Mouse (Mus musculus) MEL (cell line): ENCODE data around the gene Gtpbp2.

ENCODE experiments used
- CHD2 ChIP-seq: IDR thresholded peaks from 2 replicates; pipeline ENCODE4 v1.6.1; 2011; ENCODE audit warnings: low read length, improper control_type of control experiment
- CTCF ChIP-seq, 3 experiments: IDR thresholded peaks in 2 of 3; conservative IDR thresholded peaks in 1 of 3; 2 replicates each; pipeline ENCODE4 v1.5.1; 2011 to 2012; ENCODE audit warnings: low read length in 3 of 3, low read depth in 2 of 3, mild to moderate bottlenecking in 2 of 3, improper control_type of control experiment in 1 of 3, inconsistent platforms in 1 of 3, mixed read lengths in 1 of 3, moderate library complexity in 1 of 3; ENCODE audit not compliant: control insufficient read depth in 1 of 3, insufficient read depth in 1 of 3, poor library complexity in 1 of 3, severe bottlenecking in 1 of 3
- E2F4 ChIP-seq: IDR thresholded peaks from 2 replicates; pipeline ENCODE4 v1.6.1; 2011; ENCODE audit warnings: low read depth, low read length, improper control_type of control experiment, borderline replicate concordance
- ETS1 ChIP-seq: IDR thresholded peaks from 2 replicates; pipeline ENCODE4 v1.6.1; 2012; ENCODE audit warnings: low read depth, mild to moderate bottlenecking, inconsistent platforms, low read length, improper control_type of control experiment, moderate library complexity
- GATA1 ChIP-seq: IDR thresholded peaks from 2 replicates; pipeline ENCODE4 v1.6.1; 2011; ENCODE audit warnings: low read depth, low read length, improper control_type of control experiment
- MAX ChIP-seq: IDR thresholded peaks from 2 replicates; pipeline ENCODE4 v1.6.1; 2011; ENCODE audit warnings: low read length, improper control_type of control experiment
- POLR2A ChIP-seq, 2 experiments: IDR thresholded peaks; 2 replicates each; pipeline ENCODE4 v1.6.1; 2011 to 2012; ENCODE audit warnings: low read length in 2 of 2, mild to moderate bottlenecking in 2 of 2, control low read depth in 1 of 2, improper control_type of control experiment in 1 of 2, low read depth in 1 of 2, moderate library complexity in 1 of 2; ENCODE audit not compliant: control insufficient read depth in 1 of 2, insufficient read depth in 1 of 2, poor library complexity in 1 of 2
- POLR2AphosphoS2 ChIP-seq: IDR thresholded peaks from 2 replicates; pipeline ENCODE4 v1.6.1; 2011; ENCODE audit warnings: low read length, improper control_type of control experiment
- SMC3 ChIP-seq: IDR thresholded peaks from 2 replicates; pipeline ENCODE4 v1.6.1; 2011; ENCODE audit warnings: low read depth, low read length, improper control_type of control experiment
- UBTF ChIP-seq: IDR thresholded peaks from 2 replicates; pipeline ENCODE4 v1.6.1; 2012; ENCODE audit warnings: low read depth, mild to moderate bottlenecking, inconsistent platforms, low read length, improper control_type of control experiment, moderate library complexity, borderline replicate concordance; ENCODE audit not compliant: insufficient read depth
- ZMIZ1 ChIP-seq: IDR thresholded peaks from 2 replicates; pipeline ENCODE4 v1.6.1; 2012; ENCODE audit warnings: low read depth, mild to moderate bottlenecking, inconsistent platforms, low read length, improper control_type of control experiment, moderate library complexity
- ZNF384 ChIP-seq: IDR thresholded peaks from 2 replicates; pipeline ENCODE4 v1.6.1; 2012; ENCODE audit warnings: low read depth, mild to moderate bottlenecking, inconsistent platforms, low read length, improper control_type of control experiment

DNA sequence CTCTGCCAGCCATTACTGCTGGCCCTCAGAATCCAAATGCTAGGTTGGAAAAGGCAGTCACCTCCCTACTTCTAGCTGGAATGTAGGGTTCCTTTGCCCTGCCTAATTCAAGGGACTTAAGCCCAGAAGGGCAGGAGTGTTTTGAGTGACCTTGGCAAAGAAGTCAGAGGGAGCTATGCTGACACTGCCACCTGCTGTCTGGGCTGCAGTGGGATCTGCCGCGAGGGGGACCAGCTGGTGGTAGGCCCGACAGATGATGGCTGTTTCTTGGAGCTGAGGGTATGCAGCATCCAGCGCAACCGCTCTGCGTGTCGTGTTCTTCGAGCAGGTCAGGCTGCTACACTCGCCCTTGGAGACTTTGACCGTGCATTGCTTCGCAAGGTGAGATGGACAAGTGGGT lies 6.2 kb downstream of the Gtpbp2 start:
- no peak for TF ChIP-seq POLR2A (IDR thresholded peaks at IDR 0.05; ENCODE audit: control insufficient read depth in 1 of 2, insufficient read depth in 1 of 2, low read depth in 1 of 2, low read length in 2 of 2, poor library complexity in 1 of 2)
- TF ChIP-seq CTCF (IDR thresholded peaks at IDR 0.05 in 2 of 3, conservative IDR thresholded peaks at IDR 0.05 in 1 of 3; ENCODE audit: control insufficient read depth in 1 of 3, insufficient read depth in 1 of 3, low read depth in 2 of 3, low read length in 3 of 3, poor library complexity in 1 of 3, severe bottlenecking in 1 of 3) = peak in 2 of 3 experiments; percentile 37 to 46; a peak in 4 of 6 replicates
- TF ChIP-seq ETS1 = no peak
- no peak for TF ChIP-seq ZNF384
- no peak for TF ChIP-seq ZMIZ1
- no peak for TF ChIP-seq POLR2AphosphoS2
- peak; percentile 52 for TF ChIP-seq SMC3
- no peak for TF ChIP-seq MAX
- TF ChIP-seq CHD2 = no peak
- TF ChIP-seq GATA1 = no peak
- no peak for TF ChIP-seq UBTF
- TF ChIP-seq E2F4 = no peak
